Mouse (Mus musculus): ENCODE results near the gene Serpina3i.
"Not testable (repeated sequence)": the region's sequence is repeated elsewhere in the genome, so short reads cannot be mapped to it uniquely, and the experiment has no call there.

The Serpina3i gene

DNA sequence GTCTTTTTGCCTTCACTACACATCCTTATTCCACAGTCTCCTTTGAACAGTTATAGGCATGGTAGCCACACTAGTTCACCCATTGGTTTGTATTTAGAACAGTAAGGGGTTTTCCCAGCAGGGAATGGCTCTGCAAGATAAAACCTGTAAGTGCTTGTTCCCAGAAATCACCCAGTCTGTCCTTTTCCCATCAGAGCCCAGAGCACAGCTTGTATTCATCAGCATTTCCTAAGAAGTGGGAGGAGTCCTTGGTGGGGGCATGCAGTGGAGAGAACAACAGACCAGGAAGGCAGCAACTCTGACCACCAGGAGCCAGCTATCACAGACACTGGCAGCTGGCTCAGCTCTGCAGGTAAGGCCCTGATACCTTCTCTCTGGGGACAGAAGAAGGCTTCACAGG lies at the start of gene Serpina3i:
Gene Serpina3i (plus strand): TSS at position 260 of the 400 bp plus-strand sequence.
- no peak for DNase-seq (ENCODE audit: low read depth, low spot score)

DNA sequence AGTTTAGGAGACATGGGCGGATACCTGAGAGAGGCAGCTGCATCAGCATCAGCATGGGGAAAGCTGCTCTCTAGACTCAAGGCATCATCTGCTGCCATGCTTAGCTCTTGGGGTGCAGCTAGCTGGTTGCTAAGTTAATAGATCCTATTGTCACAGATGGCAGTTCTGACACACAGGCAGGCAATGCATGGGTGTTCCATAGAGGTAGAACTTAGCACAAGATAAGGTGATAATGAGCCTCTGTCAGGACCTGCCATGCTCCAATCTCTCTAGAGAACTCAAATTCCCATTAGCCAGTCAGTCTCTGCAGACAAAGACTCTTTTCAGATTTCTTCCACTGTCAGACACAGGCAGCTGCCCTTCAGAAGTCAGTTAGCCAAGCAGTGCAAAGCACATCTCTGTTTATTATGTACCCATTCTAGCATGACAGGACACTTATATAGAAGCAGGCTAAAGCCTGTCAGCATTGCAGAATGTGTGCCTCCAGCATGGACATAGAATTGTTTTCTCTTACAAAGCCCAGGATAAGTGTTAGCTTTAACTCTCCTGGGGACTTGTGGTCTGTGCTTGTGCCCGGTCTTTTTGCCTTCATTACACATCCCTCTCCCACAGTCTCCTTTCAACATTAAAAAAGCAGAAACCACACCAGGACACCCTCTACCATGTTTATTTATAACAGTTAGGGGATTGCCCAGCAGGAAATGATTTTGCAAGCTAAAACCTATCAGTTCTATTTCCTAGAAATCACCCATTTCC lies 49.1 kb upstream of the Serpina3i start:
- DNase-seq (ENCODE audit: low read depth, low spot score): no peak

DNA sequence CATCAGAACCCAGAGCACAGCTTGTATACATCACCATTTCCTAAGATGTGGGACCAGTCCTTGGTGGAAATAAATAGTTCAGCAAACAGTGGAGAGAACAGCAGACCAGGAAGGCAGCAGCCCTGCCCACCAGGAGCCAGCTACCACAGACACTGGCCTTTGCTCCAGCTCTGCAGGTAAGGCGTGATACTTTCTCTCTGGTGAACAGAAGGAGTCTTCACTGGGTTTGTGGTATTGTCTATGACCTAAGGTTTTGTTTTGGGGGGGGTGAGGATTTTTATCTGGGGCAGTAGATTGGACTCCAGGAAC lies 48.5 kb upstream of the Serpina3i start, which contains the start of gene Serpina3f:
Gene Serpina3f (plus strand): TSS at position 100 of the 309 bp plus-strand sequence.
- DNase-seq (ENCODE audit: low read depth, low spot score): no peak

DNA sequence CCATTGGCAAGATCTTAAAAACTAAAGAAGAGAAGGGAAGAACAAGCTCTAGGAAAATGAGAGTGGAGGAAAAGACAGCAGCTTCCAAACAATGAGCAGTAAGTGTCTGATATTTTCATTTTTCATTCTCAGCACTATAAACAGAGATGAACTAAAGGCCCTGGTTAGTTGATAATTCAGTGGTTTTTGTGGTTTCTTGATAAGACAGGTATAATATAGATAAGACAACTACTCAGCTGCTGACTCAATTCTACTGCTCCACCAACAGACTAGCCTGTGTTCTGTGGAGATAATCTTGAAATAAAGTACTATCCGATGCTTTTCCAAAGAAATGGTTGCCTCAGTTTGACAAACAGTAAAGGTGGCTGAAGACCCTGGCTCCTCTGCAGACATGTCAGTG lies 47.7 kb upstream of the Serpina3i start:
- DNase-seq (ENCODE audit: low read depth, low spot score): no peak

DNA sequence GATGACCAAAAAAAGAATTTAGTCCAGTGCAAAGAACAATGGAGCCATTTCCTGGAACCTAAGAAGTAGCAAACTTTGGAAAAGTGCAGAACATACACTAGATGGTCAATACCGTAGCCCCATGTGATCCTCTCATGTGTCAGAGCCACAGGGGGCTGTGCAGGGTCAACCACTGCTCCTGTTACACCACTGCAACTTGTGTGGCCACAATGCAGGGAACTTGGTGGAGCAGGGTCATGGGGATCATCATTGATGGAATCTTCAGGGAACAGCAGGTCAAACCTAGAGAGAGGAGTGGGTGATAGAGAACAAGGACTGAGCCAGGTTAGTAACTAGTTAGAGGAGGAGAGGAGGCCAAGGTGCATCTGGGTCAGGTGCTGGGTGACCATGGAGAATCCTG lies 41.3 kb upstream of the Serpina3i start:
- DNase-seq (ENCODE audit: low read depth, low spot score): no peak

DNA sequence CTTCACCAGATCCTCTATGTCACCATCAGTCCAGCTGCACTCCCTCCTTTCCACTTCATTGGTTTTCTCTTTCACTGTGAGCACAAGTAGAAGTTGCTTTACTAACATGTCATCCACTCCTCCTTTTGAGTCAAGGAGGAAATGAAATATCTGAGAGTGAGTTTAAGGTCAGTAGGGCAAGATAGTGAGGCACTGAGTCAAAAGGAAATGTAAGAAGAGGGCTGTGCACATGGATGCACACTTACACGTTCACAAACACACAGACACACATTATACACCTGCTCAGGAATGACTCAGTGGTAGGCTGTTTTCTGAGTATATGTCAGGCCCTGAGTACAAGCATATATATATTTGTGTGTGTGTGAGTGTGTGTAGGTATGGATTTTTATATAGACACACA lies 39.2 kb upstream of the Serpina3i start:
- DNase-seq (ENCODE audit: low read depth, low spot score): no peak

DNA sequence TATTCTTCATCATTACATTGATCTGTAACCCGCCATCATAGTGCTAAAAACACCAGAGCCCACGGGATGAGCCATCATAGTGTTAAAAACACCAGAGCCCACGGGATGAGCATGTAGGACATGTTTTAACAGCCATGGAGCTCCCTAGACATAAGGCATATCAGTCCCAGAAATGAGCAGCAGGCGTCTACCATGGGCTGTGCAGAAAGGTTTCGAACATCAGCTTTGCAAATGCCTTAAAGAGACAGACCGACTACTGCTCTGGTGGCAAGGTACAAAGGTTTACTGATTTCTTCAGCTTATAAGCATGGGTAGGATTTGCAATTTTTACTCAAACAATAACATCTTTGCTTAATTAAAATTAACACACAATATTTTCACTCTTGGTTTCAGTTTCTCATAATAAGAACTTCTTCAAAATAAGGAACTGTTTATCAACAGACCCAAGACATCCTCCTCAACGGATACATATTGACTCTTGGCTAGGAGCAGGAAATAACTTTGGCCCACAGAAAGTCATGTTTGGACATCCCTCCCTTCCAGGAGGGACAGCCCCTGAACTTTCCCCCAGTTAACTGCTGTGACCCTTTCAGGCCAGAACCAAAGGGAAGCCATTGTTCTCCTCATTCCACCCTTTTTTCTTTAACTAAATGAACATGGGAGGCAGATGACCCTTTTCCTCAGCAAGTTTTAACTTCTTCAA lies 38.2 kb upstream of the Serpina3i start:
- no peak for DNase-seq (ENCODE audit: low read depth, low spot score)

DNA sequence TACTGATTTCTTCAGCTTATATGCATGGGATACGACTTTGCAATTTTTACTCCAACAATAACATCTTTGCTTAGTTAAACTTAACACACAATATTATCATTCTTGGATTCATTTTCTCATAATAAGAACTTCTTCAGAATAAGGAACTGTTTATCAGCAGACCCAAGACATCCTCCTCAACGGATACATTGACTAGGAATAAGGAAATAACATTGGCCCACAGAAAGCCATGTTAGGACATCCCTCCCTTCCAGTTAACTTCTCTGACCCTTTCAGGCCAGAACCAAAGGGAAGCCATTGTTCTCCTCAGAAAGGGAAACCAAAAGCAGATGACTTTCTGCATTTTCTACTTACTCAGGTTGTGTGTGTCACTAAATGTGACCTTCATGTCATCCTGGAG lies 32.2 kb upstream of the Serpina3i start:
- DNase-seq (ENCODE audit: low read depth, low spot score): no peak

DNA sequence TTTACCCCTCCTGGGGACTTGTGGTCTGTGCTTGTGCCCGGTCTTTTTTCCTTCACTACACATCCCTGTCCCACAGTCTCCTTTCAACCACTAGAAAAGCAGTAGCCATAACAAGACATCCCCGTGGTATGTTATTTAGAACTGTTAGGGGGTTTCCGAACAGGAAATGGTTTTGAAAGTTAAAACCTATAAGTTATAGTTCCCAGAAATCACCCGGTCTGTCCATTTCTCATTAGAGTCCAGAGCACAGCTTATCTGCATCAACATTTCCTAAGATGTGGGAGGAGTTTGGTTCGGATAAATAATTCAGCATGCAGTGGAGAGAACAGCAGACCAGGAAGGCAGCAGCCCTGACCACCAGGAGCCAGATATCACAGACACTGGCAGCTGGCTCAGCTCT lies 27.0 kb upstream of the Serpina3i start, which contains the start of gene Serpina3g:
Gene Serpina3g (plus strand): TSS at position 331 of the 400 bp plus-strand sequence.
- DNase-seq (ENCODE audit: low read depth, low spot score): no peak

DNA sequence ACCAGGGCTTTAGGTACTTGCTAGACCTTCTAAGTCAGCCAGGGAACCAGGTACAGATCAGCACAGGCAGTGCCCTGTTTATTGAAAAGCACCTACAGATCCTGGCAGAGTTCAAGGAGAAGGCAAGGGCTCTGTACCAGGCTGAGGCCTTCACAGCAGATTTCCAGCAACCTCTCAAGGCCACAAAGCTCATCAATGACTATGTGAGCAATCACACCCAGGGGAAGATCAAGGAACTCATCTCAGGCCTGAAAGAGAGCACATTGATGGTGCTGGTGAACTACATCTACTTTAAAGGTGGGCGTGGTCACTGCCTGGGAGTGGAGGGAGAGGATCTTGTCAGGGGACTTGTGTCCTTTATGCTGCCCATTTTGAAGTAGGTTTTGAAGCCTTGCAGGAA lies 24.9 kb upstream of the Serpina3i start:
- DNase-seq (ENCODE audit: low read depth, low spot score): not testable (repeated sequence)

DNA sequence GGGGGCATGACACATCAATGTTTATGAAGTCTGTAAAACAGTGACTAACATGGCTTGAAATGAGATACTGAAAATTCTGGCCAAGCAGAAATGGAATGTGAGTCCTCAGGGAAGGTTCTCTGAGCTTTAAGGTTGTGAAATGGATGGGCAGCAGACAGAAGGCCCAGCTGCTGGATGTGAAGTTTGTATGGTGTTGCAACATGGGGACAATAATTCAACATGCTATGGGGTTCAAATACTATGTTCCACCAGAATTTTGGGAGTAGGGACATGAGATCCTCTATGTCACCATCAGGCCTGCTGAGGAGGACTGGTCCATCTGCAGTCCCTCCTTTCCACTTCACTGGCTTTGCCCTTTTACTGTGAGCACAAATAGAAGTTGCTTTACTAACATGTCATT lies 19.6 kb upstream of the Serpina3i start:
- no peak for DNase-seq (ENCODE audit: low read depth, low spot score)

DNA sequence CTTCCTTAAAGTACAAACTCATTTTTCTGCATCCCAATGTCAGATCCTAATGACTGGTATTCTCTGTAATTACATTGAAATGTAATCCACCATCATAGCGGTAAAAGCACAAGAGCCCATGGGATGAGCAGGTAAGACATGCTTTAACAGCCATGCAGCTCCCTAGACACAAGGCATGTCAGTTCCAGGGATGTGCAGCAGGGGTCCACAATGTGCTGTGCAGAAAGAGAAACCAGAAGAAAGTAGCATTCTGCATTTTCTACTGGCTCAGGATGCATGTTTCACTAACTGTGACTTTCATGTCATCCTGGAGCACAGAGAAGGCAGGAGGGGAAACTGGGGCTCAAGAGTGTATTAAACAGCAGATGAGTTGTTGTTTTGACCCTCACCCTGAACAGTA lies 17.8 kb upstream of the Serpina3i start:
- DNase-seq (ENCODE audit: low read depth, low spot score): peak; percentile 14

DNA sequence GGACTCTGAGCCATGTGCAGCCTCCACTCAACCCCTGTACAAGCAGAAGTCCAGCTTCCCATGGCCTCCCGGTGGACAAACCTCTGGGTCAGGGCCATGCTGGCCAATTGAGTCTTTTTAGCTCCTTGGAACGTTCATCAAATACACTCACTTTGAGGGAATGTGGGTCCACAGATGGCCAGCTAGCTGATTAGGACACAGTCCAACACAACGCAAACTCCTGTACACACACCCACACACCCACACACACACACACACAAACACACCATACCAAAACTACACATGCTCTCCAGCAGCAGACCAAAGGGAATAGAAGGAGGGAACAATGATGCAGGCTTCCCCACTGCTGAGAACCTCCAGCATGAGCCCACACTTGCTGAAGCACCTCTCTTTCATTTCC lies 17.3 kb upstream of the Serpina3i start:
- no peak for DNase-seq (ENCODE audit: low read depth, low spot score)

DNA sequence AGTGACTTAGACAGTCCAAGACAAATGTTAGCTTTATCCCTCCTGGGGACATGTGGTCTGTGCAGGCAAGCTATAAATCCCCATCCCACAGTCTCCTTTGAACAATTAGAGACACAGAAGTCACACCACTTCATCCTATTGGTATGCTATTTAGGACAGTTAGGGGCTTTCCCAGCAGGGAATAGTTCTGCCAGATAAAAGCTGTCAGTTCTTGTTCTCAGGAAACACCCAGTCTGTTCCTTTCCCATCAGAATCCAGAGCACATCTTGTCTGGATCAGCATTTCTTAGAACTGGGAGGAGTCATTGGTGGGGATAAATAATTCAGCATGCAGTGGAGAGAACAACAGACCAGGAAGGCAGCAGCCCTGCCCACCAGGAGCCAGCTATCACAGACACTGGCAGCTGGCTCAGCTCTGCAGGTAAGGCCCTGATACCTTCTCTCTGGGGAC lies 15.3 kb upstream of the Serpina3i start:
- DNase-seq (ENCODE audit: low read depth, low spot score): no peak

DNA sequence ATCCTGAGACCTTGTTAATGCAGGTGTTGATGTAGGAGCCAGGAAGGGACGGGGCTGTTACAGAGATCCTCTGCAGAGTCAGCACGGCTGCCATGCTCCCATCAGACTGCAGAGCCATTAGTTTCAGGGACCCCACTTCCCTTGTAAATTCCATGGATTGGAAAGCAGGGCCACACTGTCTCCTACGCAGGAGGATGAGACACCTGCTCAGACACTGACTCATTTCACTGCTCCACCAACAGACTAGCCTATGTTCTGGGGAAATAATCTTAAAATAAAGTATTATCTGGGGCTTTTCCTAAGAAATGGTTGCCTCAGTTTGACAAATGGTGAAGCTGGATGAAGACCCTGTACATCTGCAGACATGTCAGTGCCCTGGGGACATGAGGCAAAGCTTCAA lies 14.7 kb upstream of the Serpina3i start:
- DNase-seq (ENCODE audit: low read depth, low spot score): no peak

DNA sequence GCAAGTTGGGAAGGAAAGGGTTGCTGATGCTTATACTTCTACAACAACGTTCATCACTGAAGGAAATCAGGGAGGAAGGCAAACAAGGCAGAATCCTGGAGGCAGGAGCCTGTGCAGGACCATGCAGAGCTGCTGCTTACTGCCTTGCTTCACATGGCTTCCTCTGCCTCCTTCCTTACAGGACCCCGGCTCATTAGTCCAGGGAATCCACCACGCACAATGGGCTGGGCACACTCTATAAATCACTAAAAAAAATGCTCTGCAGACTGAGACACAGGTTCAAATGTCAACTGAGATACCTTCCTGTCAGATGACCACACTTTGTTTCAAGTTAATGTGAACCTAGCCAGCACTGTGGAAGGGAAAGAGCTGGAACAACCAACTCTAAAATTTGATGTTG lies 1.9 kb upstream of the Serpina3i start:
- no peak for DNase-seq (ENCODE audit: low read depth, low spot score)

DNA sequence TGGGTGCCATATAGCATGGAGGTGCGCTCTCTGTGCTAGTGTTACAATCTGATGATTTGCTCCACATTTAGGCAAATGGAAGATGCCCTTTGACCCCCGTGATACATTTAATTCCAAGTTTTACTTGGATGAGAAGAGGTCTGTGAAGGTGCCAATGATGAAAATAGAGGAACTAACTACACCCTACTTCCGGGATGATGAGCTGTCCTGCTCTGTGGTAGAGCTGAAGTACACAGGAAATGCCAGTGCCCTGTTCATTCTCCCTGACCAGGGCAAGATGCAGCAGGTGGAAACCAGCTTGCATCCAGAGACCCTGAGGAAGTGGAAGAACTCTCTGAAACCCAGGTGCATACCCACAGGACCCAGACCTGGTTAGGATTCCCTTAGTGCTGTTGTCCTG lies 3.5 kb downstream of the Serpina3i start:
- no peak for DNase-seq (ENCODE audit: low read depth, low spot score)

DNA sequence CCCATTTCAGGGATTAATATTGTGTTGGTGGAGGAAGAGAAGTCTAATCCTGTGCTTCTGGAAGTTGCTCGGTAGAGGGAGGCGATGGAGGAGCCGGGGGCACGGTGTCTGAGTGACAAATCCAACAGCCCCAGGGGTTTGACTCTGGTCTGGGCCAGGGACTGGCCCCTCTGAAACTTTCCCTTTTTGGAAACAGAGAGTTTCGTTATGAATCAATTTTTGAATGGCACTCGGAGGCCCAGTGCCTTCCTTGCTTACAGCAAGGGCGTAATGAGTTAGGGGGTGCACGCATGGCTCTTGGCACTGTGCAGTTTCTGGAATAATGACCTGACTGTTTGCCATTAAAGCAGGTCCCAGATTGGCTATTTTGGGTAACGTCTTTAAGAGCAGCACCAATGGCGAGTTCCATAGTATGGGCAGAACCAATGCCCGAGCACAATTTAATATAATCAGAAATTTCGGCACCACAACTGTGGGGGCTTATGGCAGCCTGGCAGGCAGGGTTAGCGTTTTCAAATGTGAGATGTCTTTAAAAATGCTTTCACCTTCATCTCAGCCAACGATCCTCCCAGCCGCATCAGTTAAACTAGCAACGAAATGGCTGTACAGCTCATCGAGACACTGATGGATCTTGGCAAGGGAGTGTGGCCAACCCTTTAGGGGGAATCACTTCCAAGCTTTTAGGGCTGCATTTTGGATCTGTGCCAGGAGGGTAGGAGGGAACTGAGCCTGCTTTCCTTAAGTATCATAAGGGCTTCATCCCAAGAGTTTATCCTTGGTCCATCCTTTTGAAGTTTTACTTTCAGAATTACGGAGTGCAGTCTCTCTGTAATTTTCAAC lies 15.5 kb downstream of the Serpina3i start:
- DNase-seq (ENCODE audit: low read depth, low spot score): no peak

DNA sequence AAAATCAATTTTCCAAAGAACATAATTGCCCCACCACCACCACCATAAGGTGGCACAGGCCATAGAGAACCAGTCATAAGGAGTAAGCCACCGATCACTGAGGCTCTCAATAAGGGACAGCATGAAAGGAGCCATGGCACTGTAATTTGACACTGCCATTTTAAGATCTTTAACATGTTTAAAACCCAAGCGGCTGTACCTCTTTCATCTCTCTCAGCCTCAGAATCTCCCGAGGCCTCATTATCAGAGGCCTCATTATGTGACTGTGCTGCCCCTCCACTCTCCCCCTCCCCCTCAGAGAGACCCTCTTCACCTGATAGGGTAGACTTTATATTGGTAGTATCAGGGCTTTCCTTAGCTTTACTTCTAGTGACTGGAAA lies 16.1 kb downstream of the Serpina3i start:
- DNase-seq (ENCODE audit: low read depth, low spot score): no peak

DNA sequence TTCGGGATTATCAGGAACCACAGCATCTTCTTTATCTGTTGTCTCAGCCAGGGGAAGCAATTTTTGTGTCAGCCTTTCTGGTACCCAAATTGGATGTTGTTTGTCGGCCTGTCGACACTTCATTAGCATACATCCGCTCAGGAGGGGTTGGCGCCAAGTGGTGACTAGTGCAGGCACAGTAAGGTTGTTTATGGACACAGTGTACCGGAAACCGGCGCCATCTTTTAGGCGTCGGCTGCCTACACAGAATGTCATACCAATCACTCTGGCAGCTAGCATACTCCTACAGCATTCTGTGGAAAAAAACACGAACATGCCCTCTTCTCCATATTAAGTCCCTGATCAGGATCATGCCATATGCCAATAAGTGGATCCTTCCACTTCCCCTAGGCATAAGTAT lies 20.5 kb downstream of the Serpina3i start:
- no peak for DNase-seq (ENCODE audit: low read depth, low spot score)

DNA sequence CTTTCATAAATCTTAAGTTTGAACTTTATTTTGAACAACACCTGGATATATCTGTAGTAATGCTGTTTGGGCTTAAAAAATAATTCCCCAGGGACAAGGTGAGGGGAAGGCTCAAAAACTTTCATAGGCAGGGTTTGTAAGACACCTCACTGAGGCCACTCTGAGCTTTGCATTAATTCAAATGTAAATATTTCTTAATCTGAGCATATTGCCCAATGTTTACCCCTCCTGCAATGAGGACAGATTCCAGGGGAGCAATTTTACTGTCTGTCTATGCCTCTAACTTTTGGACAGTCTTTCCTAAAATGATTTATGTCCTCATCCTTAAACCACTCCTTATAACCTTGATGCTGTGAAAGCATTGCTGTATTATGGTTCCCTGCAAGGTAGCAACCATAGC lies 25.4 kb downstream of the Serpina3i start:
- no peak for DNase-seq (ENCODE audit: low read depth, low spot score)

DNA sequence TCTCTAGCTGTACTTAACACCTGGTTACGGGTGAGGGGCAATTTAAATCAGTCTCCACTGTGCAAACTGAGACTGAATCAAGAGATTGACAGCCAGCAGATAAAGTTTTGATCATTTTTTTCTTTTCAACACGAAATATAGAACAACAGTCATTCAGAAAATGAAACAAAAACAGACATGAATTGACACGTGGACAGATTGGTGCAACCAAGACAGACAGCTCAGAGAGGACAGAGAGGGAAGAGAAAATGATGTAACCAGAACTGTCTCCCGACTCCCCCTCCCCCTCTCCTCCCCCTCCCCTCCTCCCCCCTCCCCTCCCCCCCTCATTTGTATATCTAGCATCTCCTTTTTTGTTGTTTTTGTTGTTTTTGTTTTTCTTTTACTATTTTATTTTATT lies 26.9 kb downstream of the Serpina3i start:
- DNase-seq (ENCODE audit: low read depth, low spot score): no peak
